Mouse (Mus musculus) kidney, adult 9 months (tissue): ENCODE data around the gene Ptpn18.

ENCODE experiments used
- DNase-seq: peaks from one replicate; pipeline ENCODE4 v3.0.0; 2022

The Ptpn18 gene

GRCm38 (mm10) chr1:34518259-34518658, 58.7 kb downstream of the Ptpn18 start:
- no peak for DNase-seq

GRCm38 (mm10) chr1:34522205-34522849, 62.8 kb downstream of the Ptpn18 start:
- no peak for DNase-seq

- no peak for DNase-seq
Measured at GRCm38 (mm10) chr1:34522850-34523244, 63.3 kb downstream of the Ptpn18 start.

GRCm38 (mm10) chr1:34523647-34524046, 64.1 kb downstream of the Ptpn18 start:
- DNase-seq, result no peak
